8 mouse cellular contexts compared by ENCODE assay signal in the genomic region with DNA sequence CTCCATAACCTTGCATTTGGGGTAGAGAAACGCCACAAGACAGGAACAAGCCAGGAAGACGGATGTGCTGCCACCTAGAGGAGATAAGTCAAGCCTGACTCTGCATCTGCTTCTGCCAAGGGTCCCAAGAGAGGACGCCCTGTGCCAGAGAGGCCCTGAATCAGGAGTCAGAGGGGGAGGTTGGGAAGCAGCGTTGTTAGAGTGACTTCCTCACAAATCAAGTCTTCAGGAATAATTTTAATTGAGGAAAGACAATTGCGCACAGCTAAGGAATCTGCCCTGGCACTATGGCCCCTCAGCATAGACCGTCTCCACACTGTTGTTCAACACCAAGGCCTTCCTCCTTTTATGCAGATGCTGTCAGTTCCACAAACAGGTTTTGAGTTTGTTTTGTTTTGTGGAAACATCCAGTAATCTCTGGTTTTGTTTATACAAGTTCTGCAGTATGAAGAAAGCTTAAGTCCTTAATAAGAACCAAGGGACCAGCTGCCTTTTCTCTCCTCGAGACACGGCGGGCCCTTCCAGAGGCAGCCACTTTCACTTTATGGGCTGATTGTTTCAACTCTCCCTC.
DNase-seq lines count a peak whose midpoint lies in the region; ATAC-seq lines count a peak whose summit lies in the region.

No protein-coding gene starts in this region.

- H3K4me3 ChIP-seq in forebrain, embryonic 12.5 days (replicated peaks) = no peak overlapping the region
- H3K4me3 ChIP-seq in limb, embryonic 10.5 days = no peak overlapping the region

- no peaks in the 10 kb centered on the region for H3K27me3 ChIP-seq in forebrain, embryonic 12.5 days
- H3K27me3 ChIP-seq in limb, embryonic 10.5 days (ENCODE audit: low read depth, poor library complexity, severe bottlenecking) = no peaks in the 10 kb centered on the region

- no peak overlapping the region for H3K27ac ChIP-seq in forebrain, embryonic 12.5 days
- H3K27ac ChIP-seq in limb, embryonic 10.5 days = no peak overlapping the region

- WGBS in forebrain, embryonic 12.5 days = 54% methylated on average over 9 of the region's 9 CpGs
- 59% methylated on average over 9 of the region's 9 CpGs for WGBS in limb, embryonic 10.5 days

- DNase-seq in left cerebral cortex, adult 18-20 months (ENCODE audit: low spot score in 2 of 2) = peak; percentile 15 to 44
- DNase-seq in left cerebral cortex, adult 8-10 months (ENCODE audit: low spot score in 2 of 2) = no peak
- peak; percentile 65 for DNase-seq in adrenal gland, postnatal 10 days
- DNase-seq in induced T-regulatory cell, adult 2 months (ENCODE audit: low read depth) = peak; percentile 22
- DNase-seq in limb, embryonic 10.5 days (ENCODE audit: low spot score) = peak; percentile 42
- peak; percentile 2 for DNase-seq in ovary, postnatal 10 days (ENCODE audit: low spot score)
- peak; percentile 50 for DNase-seq in urinary bladder, postnatal 14 days (ENCODE audit: low spot score)

- ATAC-seq in forebrain, embryonic 12.5 days (ENCODE audit: low FRiP score) = 0 out of 2 replicates have a peak, but pooled peaks have one; percentile 44

- no peaks in the 10 kb centered on the region for H3K36me3 ChIP-seq in forebrain, embryonic 12.5 days (replicated peaks)
- H3K36me3 ChIP-seq in limb, embryonic 10.5 days = no peaks in the 10 kb centered on the region

- no peaks in the 10 kb centered on the region for H3K4me1 ChIP-seq in forebrain, embryonic 12.5 days
- H3K4me1 ChIP-seq in limb, embryonic 10.5 days = no peaks in the 10 kb centered on the region

- H3K9me3 ChIP-seq in forebrain, embryonic 12.5 days = no peaks in the 10 kb centered on the region
- H3K9me3 ChIP-seq in limb, embryonic 10.5 days (replicated peaks) = no peaks in the 10 kb centered on the region

- H3K4me2 ChIP-seq in forebrain, embryonic 12.5 days = no peak overlapping the region

- no peak overlapping the region for H3K9ac ChIP-seq in forebrain, embryonic 12.5 days

Comparison
In these comparisons a context has a peak if more than half of its experiments do, and no peak if none do; other contexts are left out.
1. DNase-seq: peak in left cerebral cortex, adult 18-20 months (2 of 2), adrenal gland, postnatal 10 days (single experiment), induced T-regulatory cell, adult 2 months (single experiment), limb, embryonic 10.5 days (single experiment), ovary, postnatal 10 days (single experiment) and urinary bladder, postnatal 14 days (single experiment); none in left cerebral cortex, adult 8-10 months (0 of 2).